Mouse (Mus musculus): Measurements from ENCODE around the gene Npb. TPM values are rescaled to one million over a fixed set of nuclear protein-coding genes. Genes with fewer than 3 reads are reported as not detected.

Npb gene
- polyA plus RNA-seq, 1 experiment from 2014 or later: 2.3 TPM

GRCm38 (mm10) chr11:120573585-120574277 lies 34.5 kb upstream of the Npb start:
- peak overlapping the region; percentile 84 for H3K9ac ChIP-seq
- no peak for ATAC-seq (ENCODE audit: low FRiP score, low read depth)
- peaks cover 49% of the 10 kb centered on the region for H3K36me3 ChIP-seq
- peak overlapping the region; percentile 94 for H3K27ac ChIP-seq
- no peaks in the 10 kb centered on the region for H3K9me3 ChIP-seq
- peaks cover 24% of the 10 kb centered on the region for H3K4me1 ChIP-seq
- H3K27me3 ChIP-seq: no peaks in the 10 kb centered on the region
- peak overlapping the region; percentile 80 for H3K4me2 ChIP-seq (replicated peaks)
- peak overlapping the region; percentile 99 for H3K4me3 ChIP-seq
- under 1% methylated on average over 23 of the region's 23 CpGs for WGBS

GRCm38 (mm10) chr11:120574278-120574600 lies 34.0 kb upstream of the Npb start:
- Histone ChIP-seq H3K4me1 (peaks cover 26% of the 10 kb centered on the region), H3K27me3 (no peaks in the 10 kb centered on the region), H3K4me2 (replicated peaks) (peak overlapping the region; percentile 80), H3K9me3 (no peaks in the 10 kb centered on the region), H3K4me3 (peak overlapping the region; percentile 99), H3K36me3 (peaks cover 50% of the 10 kb centered on the region), H3K27ac (no peak overlapping the region), H3K9ac (peak overlapping the region; percentile 84)
- 46% methylated on average over 5 of the region's 5 CpGs for WGBS
- no peak for ATAC-seq (ENCODE audit: low FRiP score, low read depth)

GRCm38 (mm10) chr11:120575046-120575445 lies 33.2 kb upstream of the Npb start:
- no peak overlapping the region for H3K27ac ChIP-seq
- no peaks in the 10 kb centered on the region for H3K27me3 ChIP-seq
- peaks cover 34% of the 10 kb centered on the region for H3K4me1 ChIP-seq
- no peaks in the 10 kb centered on the region for H3K9me3 ChIP-seq
- H3K9ac ChIP-seq: no peak overlapping the region
- WGBS: 66% methylated on average over 2 of the region's 2 CpGs
- peak overlapping the region; percentile 80 for H3K4me2 ChIP-seq (replicated peaks)
- no peak for ATAC-seq (ENCODE audit: low FRiP score, low read depth)
- peaks cover 51% of the 10 kb centered on the region for H3K36me3 ChIP-seq
- peak overlapping the region; percentile 99; the same call in 1 of the 2 replicates for H3K4me3 ChIP-seq

- Histone ChIP-seq H3K4me2 (replicated peaks) (no peak overlapping the region), H3K4me3 (no peak overlapping the region), H3K27me3 (no peaks in the 10 kb centered on the region), H3K4me1 (peaks cover 34% of the 10 kb centered on the region), H3K9ac (no peak overlapping the region), H3K27ac (no peak overlapping the region), H3K9me3 (no peaks in the 10 kb centered on the region), H3K36me3 (peaks cover 43% of the 10 kb centered on the region)
- ATAC-seq (ENCODE audit: low FRiP score, low read depth): no peak
These were observed 32.3 kb upstream of the Npb start for GRCm38 (mm10) chr11:120575940-120576339.

GRCm38 (mm10) chr11:120576365-120576981 lies 31.8 kb upstream of the Npb start:
- H3K36me3 ChIP-seq: peaks cover 38% of the 10 kb centered on the region
- H3K4me1 ChIP-seq: peaks cover 29% of the 10 kb centered on the region
- H3K9ac ChIP-seq: no peak overlapping the region
- H3K9me3 ChIP-seq: no peaks in the 10 kb centered on the region
- ATAC-seq (ENCODE audit: low FRiP score, low read depth): no peak
- H3K4me3 ChIP-seq: no peak overlapping the region
- no peak overlapping the region for H3K27ac ChIP-seq
- H3K4me2 ChIP-seq (replicated peaks): no peak overlapping the region
- WGBS: 77% methylated on average over 3 of the region's 3 CpGs
- no peaks in the 10 kb centered on the region for H3K27me3 ChIP-seq

GRCm38 (mm10) chr11:120577211-120578023 lies 30.9 kb upstream of the Npb start:
- ATAC-seq (ENCODE audit: low FRiP score, low read depth): no peak
- H3K9ac ChIP-seq: no peak overlapping the region
- H3K4me1 ChIP-seq: peaks cover 31% of the 10 kb centered on the region
- H3K9me3 ChIP-seq: no peaks in the 10 kb centered on the region
- 85% methylated on average over 7 of the region's 7 CpGs for WGBS
- H3K27me3 ChIP-seq: no peaks in the 10 kb centered on the region
- H3K27ac ChIP-seq: no peak overlapping the region
- no peak overlapping the region for H3K4me3 ChIP-seq
- H3K4me2 ChIP-seq (replicated peaks): no peak overlapping the region
- peaks cover 37% of the 10 kb centered on the region for H3K36me3 ChIP-seq

GRCm38 (mm10) chr11:120578024-120578693 lies 30.1 kb upstream of the Npb start:
- H3K4me3 ChIP-seq: no peak overlapping the region
- no peaks in the 10 kb centered on the region for H3K27me3 ChIP-seq
- H3K9ac ChIP-seq: 0 out of 2 replicates have a peak overlapping the region, but pooled peaks have one; percentile 39
- peaks cover 32% of the 10 kb centered on the region for H3K4me1 ChIP-seq
- H3K36me3 ChIP-seq: peaks cover 37% of the 10 kb centered on the region
- H3K4me2 ChIP-seq (replicated peaks): no peak overlapping the region
- WGBS: 81% methylated on average over 10 of the region's 10 CpGs
- H3K27ac ChIP-seq: no peak overlapping the region
- ATAC-seq (ENCODE audit: low FRiP score, low read depth): no peak; the same call in 1 of the 2 replicates
- H3K9me3 ChIP-seq: no peaks in the 10 kb centered on the region

- ATAC-seq (ENCODE audit: low FRiP score, low read depth): no peak
- H3K4me2 ChIP-seq (replicated peaks): no peak overlapping the region
- H3K36me3 ChIP-seq: peaks cover 37% of the 10 kb centered on the region
- WGBS: 70% methylated on average over 11 of the region's 11 CpGs
- peaks cover 32% of the 10 kb centered on the region for H3K4me1 ChIP-seq
- H3K4me3 ChIP-seq: no peak overlapping the region
- H3K9ac ChIP-seq: peak overlapping the region; percentile 39; the same call in 1 of the 2 replicates
- H3K27ac ChIP-seq: no peak overlapping the region
- no peaks in the 10 kb centered on the region for H3K27me3 ChIP-seq
- H3K9me3 ChIP-seq: peaks cover 1% of the 10 kb centered on the region; the same call in 1 of the 2 replicates
These were observed 29.5 kb upstream of the Npb start for GRCm38 (mm10) chr11:120578694-120579243.

GRCm38 (mm10) chr11:120579316-120580107 lies 28.8 kb upstream of the Npb start:
- Histone ChIP-seq H3K27me3 (no peaks in the 10 kb centered on the region), H3K4me1 (peaks cover 27% of the 10 kb centered on the region), H3K4me2 (replicated peaks) (peak overlapping the region; percentile 98), H3K36me3 (peaks cover 45% of the 10 kb centered on the region), H3K9ac (peak overlapping the region; percentile 93), H3K9me3 (peaks cover 6% of the 10 kb centered on the region; the same call in 1 of the 2 replicates), H3K27ac (peak overlapping the region; percentile 92; the same call in 1 of the 2 replicates), H3K4me3 (peak overlapping the region; percentile 69)
- 64% methylated on average over 15 of the region's 15 CpGs for WGBS
- ATAC-seq (ENCODE audit: low FRiP score, low read depth): no peak

- Histone ChIP-seq H3K27ac (peak overlapping the region; percentile 92), H3K9me3 (peaks cover 6% of the 10 kb centered on the region; the same call in 1 of the 2 replicates), H3K4me3 (peak overlapping the region; percentile 69), H3K27me3 (no peaks in the 10 kb centered on the region), H3K4me2 (replicated peaks) (peak overlapping the region; percentile 98), H3K9ac (peak overlapping the region; percentile 93), H3K4me1 (peaks cover 24% of the 10 kb centered on the region), H3K36me3 (peaks cover 50% of the 10 kb centered on the region)
- ATAC-seq (ENCODE audit: low FRiP score, low read depth): no peak
- 61% methylated on average over 7 of the region's 7 CpGs for WGBS
These were observed 28.1 kb upstream of the Npb start for GRCm38 (mm10) chr11:120580190-120580589.

- H3K9ac ChIP-seq: peak overlapping the region; percentile 93
- no peaks in the 10 kb centered on the region for H3K27me3 ChIP-seq
- peak overlapping the region; percentile 92 for H3K27ac ChIP-seq
- H3K4me2 ChIP-seq (replicated peaks): peak overlapping the region; percentile 98
- H3K4me1 ChIP-seq: peaks cover 24% of the 10 kb centered on the region
- under 1% methylated on average over 36 of the region's 44 CpGs for WGBS
- H3K9me3 ChIP-seq: peaks cover 6% of the 10 kb centered on the region; the same call in 1 of the 2 replicates
- peak; percentile 26; the same call in 1 of the 2 replicates for ATAC-seq (ENCODE audit: low FRiP score, low read depth)
- peaks cover 57% of the 10 kb centered on the region for H3K36me3 ChIP-seq
- peak overlapping the region; percentile 69 for H3K4me3 ChIP-seq
These were observed 27.4 kb upstream of the Npb start for GRCm38 (mm10) chr11:120580871-120581331.

Data from limb, embryonic 13.5 days (tissue).